Mouse (Mus musculus): ENCODE results near the gene Vpreb2. TPM values are rescaled to one million over a fixed set of nuclear protein-coding genes. Genes with fewer than 3 reads are reported as not detected.
"Not testable (repeated sequence)": the region's sequence is repeated elsewhere in the genome, so short reads cannot be mapped to it uniquely, and the experiment has no call there.

Gene Vpreb2
- polyA plus RNA-seq, 1 experiment, result not detected

- Histone ChIP-seq H3K4me3 (replicated peaks; ENCODE audit: extremely low read depth, low read depth, low read length) (no peak overlapping the region), H3K4me1 (ENCODE audit: control insufficient read depth, insufficient read depth, low read length) (no peaks in the 10 kb centered on the region; the same call in 1 of the 2 replicates)
- 53% methylated on average over 5 of the region's 5 CpGs for WGBS
- no peak for DNase-seq
- no peak for TF ChIP-seq POLR2A (IDR thresholded peaks at IDR 0.05; ENCODE audit: borderline replicate concordance, extremely low read depth, low read depth, low read length)
- TF ChIP-seq CTCF (IDR thresholded peaks at IDR 0.05; ENCODE audit: insufficient read depth, low read length), result no peak
Observed at GRCm38 (mm10) chr16:17985078-17985477, 4.8 kb downstream of the Vpreb2 start.

GRCm38 (mm10) chr16:17986456-17987132 is 6.4 kb downstream of the Vpreb2 start:
- peak; percentile 40 for DNase-seq
- no peaks in the 10 kb centered on the region; the same call in 1 of the 2 replicates for H3K4me1 ChIP-seq (ENCODE audit: control insufficient read depth, insufficient read depth, low read length)
- TF ChIP-seq CTCF (IDR thresholded peaks at IDR 0.05; ENCODE audit: insufficient read depth, low read length) (peak; percentile 82), POLR2A (IDR thresholded peaks at IDR 0.05; ENCODE audit: borderline replicate concordance, extremely low read depth, low read depth, low read length) (no peak)
- H3K4me3 ChIP-seq (replicated peaks; ENCODE audit: extremely low read depth, low read depth, low read length), result no peak overlapping the region
- 40% methylated on average over 10 of the region's 10 CpGs for WGBS

GRCm38 (mm10) chr16:17987703-17988102 is 7.5 kb downstream of the Vpreb2 start:
- TF ChIP-seq CTCF (IDR thresholded peaks at IDR 0.05; ENCODE audit: insufficient read depth, low read length) (no peak), POLR2A (IDR thresholded peaks at IDR 0.05; ENCODE audit: borderline replicate concordance, extremely low read depth, low read depth, low read length) (no peak)
- DNase-seq, result no peak
- WGBS, result 77% methylated on average over 1 of the region's 1 CpGs

GRCm38 (mm10) chr16:17992321-17992720 is 12.1 kb downstream of the Vpreb2 start:
- not testable (repeated sequence) for H3K4me3 ChIP-seq (replicated peaks; ENCODE audit: extremely low read depth, low read depth, low read length); DNase-seq; H3K4me1 ChIP-seq (ENCODE audit: control insufficient read depth, insufficient read depth, low read length)
- WGBS, result 94% methylated on average over 16 of the region's 16 CpGs

More at GRCm38 (mm10) chr16:17987703-17988102, 7.5 kb downstream of the Vpreb2 start:
- no peak overlapping the region for H3K4me3 ChIP-seq (replicated peaks; ENCODE audit: extremely low read depth, low read depth, low read length)
- no peaks in the 10 kb centered on the region; the same call in 1 of the 2 replicates for H3K4me1 ChIP-seq (ENCODE audit: control insufficient read depth, insufficient read depth, low read length)

GRCm38 (mm10) chr16:17999668-18000067 is 19.4 kb downstream of the Vpreb2 start:
- TF ChIP-seq POLR2A (IDR thresholded peaks at IDR 0.05; ENCODE audit: borderline replicate concordance, extremely low read depth, low read depth, low read length) (no peak), CTCF (IDR thresholded peaks at IDR 0.05; ENCODE audit: insufficient read depth, low read length) (no peak)
- WGBS, result 92% methylated on average over 5 of the region's 5 CpGs
- no peaks in the 10 kb centered on the region for H3K4me1 ChIP-seq (ENCODE audit: control insufficient read depth, insufficient read depth, low read length)
- DNase-seq, result no peak
- H3K4me3 ChIP-seq (replicated peaks; ENCODE audit: extremely low read depth, low read depth, low read length), result no peak overlapping the region

- no peak for DNase-seq
- TF ChIP-seq POLR2A (IDR thresholded peaks at IDR 0.05; ENCODE audit: borderline replicate concordance, extremely low read depth, low read depth, low read length), result no peak
- TF ChIP-seq CTCF (IDR thresholded peaks at IDR 0.05; ENCODE audit: insufficient read depth, low read length), result no peak
- Histone ChIP-seq H3K4me1 (ENCODE audit: control insufficient read depth, insufficient read depth, low read length) (no peaks in the 10 kb centered on the region), H3K4me3 (replicated peaks; ENCODE audit: extremely low read depth, low read depth, low read length) (no peak overlapping the region)
- 59% methylated on average over 5 of the region's 5 CpGs for WGBS
Observed at GRCm38 (mm10) chr16:18004589-18004988, 24.4 kb downstream of the Vpreb2 start.

- Histone ChIP-seq H3K4me1 (ENCODE audit: control insufficient read depth, insufficient read depth, low read length) (no peaks in the 10 kb centered on the region), H3K4me3 (replicated peaks; ENCODE audit: extremely low read depth, low read depth, low read length) (no peak overlapping the region)
- 43% methylated on average over 4 of the region's 4 CpGs for WGBS
- no peak for TF ChIP-seq POLR2A (IDR thresholded peaks at IDR 0.05; ENCODE audit: borderline replicate concordance, extremely low read depth, low read depth, low read length)
- no peak for TF ChIP-seq CTCF (IDR thresholded peaks at IDR 0.05; ENCODE audit: insufficient read depth, low read length)
- DNase-seq, result no peak
Observed at GRCm38 (mm10) chr16:18007083-18007482, 26.9 kb downstream of the Vpreb2 start.

GRCm38 (mm10) chr16:18011101-18011500 is 30.9 kb downstream of the Vpreb2 start:
- no peak overlapping the region for H3K4me3 ChIP-seq (replicated peaks; ENCODE audit: extremely low read depth, low read depth, low read length)
- no peaks in the 10 kb centered on the region for H3K4me1 ChIP-seq (ENCODE audit: control insufficient read depth, insufficient read depth, low read length)
- TF ChIP-seq CTCF (IDR thresholded peaks at IDR 0.05; ENCODE audit: insufficient read depth, low read length) (no peak), POLR2A (IDR thresholded peaks at IDR 0.05; ENCODE audit: borderline replicate concordance, extremely low read depth, low read depth, low read length) (no peak)
- no peak for DNase-seq
- 66% methylated on average over 6 of the region's 6 CpGs for WGBS

- WGBS, result 63% methylated on average over 3 of the region's 4 CpGs
- H3K4me3 ChIP-seq (replicated peaks; ENCODE audit: extremely low read depth, low read depth, low read length); DNase-seq; H3K4me1 ChIP-seq (ENCODE audit: control insufficient read depth, insufficient read depth, low read length): not testable (repeated sequence)
Observed at GRCm38 (mm10) chr16:18016482-18016881, 36.3 kb downstream of the Vpreb2 start.

- WGBS, result 66% methylated on average over 8 of the region's 8 CpGs
- no peak for DNase-seq
- H3K4me3 ChIP-seq (replicated peaks; ENCODE audit: extremely low read depth, low read depth, low read length), result no peak overlapping the region
- TF ChIP-seq CTCF (IDR thresholded peaks at IDR 0.05; ENCODE audit: insufficient read depth, low read length) (no peak), POLR2A (IDR thresholded peaks at IDR 0.05; ENCODE audit: borderline replicate concordance, extremely low read depth, low read depth, low read length) (no peak)
- H3K4me1 ChIP-seq (ENCODE audit: control insufficient read depth, insufficient read depth, low read length), result no peaks in the 10 kb centered on the region
Observed at GRCm38 (mm10) chr16:18022780-18023557, 42.7 kb downstream of the Vpreb2 start.

Data from lung, adult 2 months (tissue).